Mouse (Mus musculus) right cerebral cortex, postnatal 4 days (tissue): ENCODE results near the gene Ppip5k1.
"Not testable (repeated sequence)": the region's sequence is repeated elsewhere in the genome, so short reads cannot be mapped to it uniquely, and the experiment has no call there.

Source experiments
- DNase-seq: peaks from one replicate; pipeline ENCODE4 v3.0.0-alpha.2; 2022

Ppip5k1 gene

GRCm38 (mm10) chr2:121354820-121355592 lies at the start of gene Ppip5k1:
Gene Ppip5k1, minus strand, starts transcription at chr2:121355396.
- DNase-seq: peak; percentile 98

- DNase-seq: no peak
Observed at GRCm38 (mm10) chr2:121403296-121403695, 48.1 kb upstream of the Ppip5k1 start.

GRCm38 (mm10) chr2:121396624-121397023 lies 41.4 kb upstream of the Ppip5k1 start:
- DNase-seq: peak; percentile 98

GRCm38 (mm10) chr2:121386961-121387575 lies 31.9 kb upstream of the Ppip5k1 start, which contains the start of gene Strc:
Gene Strc, minus strand, starts transcription at chr2:121387168.
- not testable (repeated sequence) for DNase-seq

- no peak for DNase-seq
Observed at GRCm38 (mm10) chr2:121374766-121375165, 19.6 kb upstream of the Ppip5k1 start.

GRCm38 (mm10) chr2:121372266-121372665 lies 17.1 kb upstream of the Ppip5k1 start:
- DNase-seq: no peak

- DNase-seq: no peak
Observed at GRCm38 (mm10) chr2:121370921-121371320, 15.7 kb upstream of the Ppip5k1 start.

- DNase-seq: peak; percentile 11
Observed at GRCm38 (mm10) chr2:121368831-121369230, 13.6 kb upstream of the Ppip5k1 start.

- DNase-seq: no peak
Observed at GRCm38 (mm10) chr2:121363656-121364055, 8.5 kb upstream of the Ppip5k1 start.

GRCm38 (mm10) chr2:121359461-121359860 lies 4.3 kb upstream of the Ppip5k1 start:
- DNase-seq: no peak

- peak; percentile 72 for DNase-seq
Observed at GRCm38 (mm10) chr2:121358381-121358780, 3.2 kb upstream of the Ppip5k1 start.

- DNase-seq: peak; percentile 7
Observed at GRCm38 (mm10) chr2:121357961-121358360, 2.8 kb upstream of the Ppip5k1 start.

GRCm38 (mm10) chr2:121357494-121357893 lies 2.3 kb upstream of the Ppip5k1 start, which contains the start of gene Ckmt1:
Gene Ckmt1, plus strand, starts transcription at chr2:121357714.
- DNase-seq: no peak

GRCm38 (mm10) chr2:121354378-121354777 lies 818 bp downstream of the Ppip5k1 start:
- no peak for DNase-seq

GRCm38 (mm10) chr2:121353156-121353555 lies 2.0 kb downstream of the Ppip5k1 start:
- no peak for DNase-seq

GRCm38 (mm10) chr2:121339057-121339456 lies 16.1 kb downstream of the Ppip5k1 start:
- no peak for DNase-seq

- no peak for DNase-seq
Observed at GRCm38 (mm10) chr2:121329492-121329891, 25.7 kb downstream of the Ppip5k1 start.

GRCm38 (mm10) chr2:121323693-121324470 lies 31.3 kb downstream of the Ppip5k1 start:
- DNase-seq: no peak

GRCm38 (mm10) chr2:121323041-121323440 lies 32.2 kb downstream of the Ppip5k1 start:
- no peak for DNase-seq

- DNase-seq: no peak
Observed at GRCm38 (mm10) chr2:121316278-121316677, 38.9 kb downstream of the Ppip5k1 start.

- no peak for DNase-seq
Observed at GRCm38 (mm10) chr2:121308997-121309416, 46.2 kb downstream of the Ppip5k1 start.

- no peak for DNase-seq
Observed at GRCm38 (mm10) chr2:121300036-121300435, 55.2 kb downstream of the Ppip5k1 start.

- DNase-seq: no peak
Observed at GRCm38 (mm10) chr2:121299471-121299870, 55.7 kb downstream of the Ppip5k1 start.
